Comparison of ENCODE assay signal across 23 mouse cellular contexts in the genomic region with DNA sequence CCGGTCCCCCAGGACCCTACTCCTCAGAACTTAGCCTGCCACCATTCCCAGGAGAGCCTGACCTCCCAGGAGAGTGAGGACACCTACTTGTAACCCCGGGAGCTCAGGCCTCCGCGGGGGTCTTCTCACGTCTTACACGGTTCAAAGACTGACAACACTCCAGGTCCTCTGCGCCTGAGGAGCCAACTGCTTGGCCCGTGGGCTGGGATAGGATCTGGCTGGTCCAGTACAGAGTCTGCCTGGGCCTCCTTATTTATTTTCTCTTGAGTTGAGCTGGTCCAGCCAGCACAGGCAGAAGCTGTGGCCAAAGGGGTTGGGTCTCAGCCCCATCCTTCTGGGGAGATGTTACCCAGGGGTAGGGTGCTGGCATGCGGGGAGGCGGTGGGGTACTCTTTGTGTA. TPM values are rescaled to one million over a fixed set of nuclear protein-coding genes. Genes with fewer than 3 reads are reported as not detected.
DNase-seq lines count a peak whose midpoint lies in the region; TF ChIP-seq lines count a peak whose summit lies in the region.
"Had no signal": no experiment of that assay in that cellular context is flagged by ENCODE, and none has a peak within 500 bp of the region (broad histone marks: within the 10 kb centered on the region; RNA-seq: fewer than 3 reads in every experiment).

No protein-coding gene starts in this region.

- peak overlapping the region; percentile 85 for H3K27ac ChIP-seq in gastrocnemius, adult 2 months
- H3K27ac ChIP-seq in heart, adult 2 months: peak overlapping the region; percentile 96; the same call in 1 of the 2 replicates
- H3K27ac ChIP-seq in brown adipose tissue, adult 24 weeks (replicated peaks; ENCODE audit: low read depth, low read length): 0 out of 2 replicates have a peak overlapping the region, but pooled peaks have one; percentile 2
- H3K27ac ChIP-seq: forebrain, embryonic 13.5 days; forebrain, embryonic 15.5 days had no signal

- DNase-seq in gastrocnemius, adult 2 months: no peak
- no peak for DNase-seq in gastrocnemius, postnatal 25 days
- no peak for DNase-seq in heart, adult 2 months
- no peak for DNase-seq in heart, adult 9 months (ENCODE audit: low spot score in 2 of 2)
- no peak for DNase-seq in adrenal gland, postnatal 10 days
- DNase-seq: adrenal gland, adult 8-10 months; adrenal gland, postnatal 25 days; cerebellum, adult 11-12 months; cerebellum, adult 2 months; cerebellum, adult 9-10 months; cerebellum, postnatal 10 days; cerebellum, postnatal 25 days; forebrain, postnatal 0 days had no signal

- no peak for TF ChIP-seq POLR2A in heart, adult 2 months (IDR thresholded peaks at IDR 0.05; ENCODE audit: insufficient read depth, low read depth, low read length)

- 79% methylated on average over 10 of the region's 10 CpGs for WGBS in heart, adult 2 months

- intact Hi-C loops in gastrocnemius, adult 2 months (cut with DNase I): loop anchor here (10.0 kb wide), 1 partner anchor 50 kb away; a partner anchor contains a TSS
- intact Hi-C loops in heart, adult 2 months (cut with DNase I): no loop called here

- peaks cover 13% of the 10 kb centered on the region for H3K4me1 ChIP-seq in heart, adult 2 months (ENCODE audit: control insufficient read depth, insufficient read depth, low read length)
- peaks cover 76% of the 10 kb centered on the region for H3K4me1 ChIP-seq in E14TG2a.4 (replicated peaks; ENCODE audit: low read depth, low read length)
- H3K4me1 ChIP-seq in brown adipose tissue, adult 24 weeks (ENCODE audit: control insufficient read depth, insufficient read depth, insufficient read length, low read length): peaks cover 14% of the 10 kb centered on the region

- no peak overlapping the region for H3K4me3 ChIP-seq in gastrocnemius, adult 2 months
- H3K4me3 ChIP-seq in heart, adult 2 months: no peak overlapping the region
- peak overlapping the region; percentile 21; the same call in 1 of the 2 replicates for H3K4me3 ChIP-seq in E14TG2a.4 (replicated peaks; ENCODE audit: low read length)
- H3K4me3 ChIP-seq in brown adipose tissue, adult 24 weeks (ENCODE audit: insufficient read depth, low read depth, low read length): no peak overlapping the region
- H3K4me3 ChIP-seq: embryonic facial prominence, embryonic 13.5 days; forebrain, embryonic 13.5 days; forebrain, embryonic 15.5 days had no signal

- no peaks in the 10 kb centered on the region for H3K27me3 ChIP-seq in heart, adult 2 months (ENCODE audit: control insufficient read depth, insufficient read depth, low read length)
- no peaks in the 10 kb centered on the region for H3K27me3 ChIP-seq in E14TG2a.4 (ENCODE audit: insufficient read depth, low read length)
- H3K27me3 ChIP-seq: Patski had no signal

- peaks cover 2% of the 10 kb centered on the region; the same call in 1 of the 2 replicates for H3K36me3 ChIP-seq in heart, adult 2 months (ENCODE audit: control insufficient read depth, insufficient read depth, low read length)
- peaks cover 73% of the 10 kb centered on the region for H3K36me3 ChIP-seq in E14TG2a.4 (ENCODE audit: insufficient read depth, low read length)

- no peaks in the 10 kb centered on the region for H3K9me3 ChIP-seq in E14TG2a.4 (ENCODE audit: low read length)
- H3K9me3 ChIP-seq: embryonic facial prominence, embryonic 13.5 days; forebrain, embryonic 15.5 days; G1E had no signal

- no peaks in the 10 kb centered on the region for H3K79me2 ChIP-seq in heart, adult 2 months (replicated peaks; ENCODE audit: control insufficient read depth, insufficient read depth, low read length)

- no peak for TF ChIP-seq CTCF in gastrocnemius, adult 2 months (IDR thresholded peaks at IDR 0.05)
- TF ChIP-seq CTCF in heart, adult 2 months (IDR thresholded peaks at IDR 0.05): no peak
- TF ChIP-seq CTCF in E14TG2a.4 (conservative IDR thresholded peaks at IDR 0.05; ENCODE audit: low read length): no peak

- no peak overlapping the region for H3K9ac ChIP-seq in heart, adult 2 months (ENCODE audit: low read depth, low read length)
- H3K9ac ChIP-seq: embryonic facial prominence, embryonic 13.5 days; forebrain, embryonic 13.5 days; forebrain, embryonic 15.5 days; forebrain, postnatal 0 days had no signal

- no peak for TF ChIP-seq EP300 in heart, adult 2 months (IDR thresholded peaks at IDR 0.05; ENCODE audit: insufficient read depth, low read depth, low read length)

RNA-seq across cellular contexts. Expression of a gene that starts 3.0 kb away (rescaled TPM):
- 1 to 10 TPM; 2.0 to 2.6 TPM for total RNA-seq in gastrocnemius, adult 2 months (2021)
- total RNA-seq in gastrocnemius, postnatal 25 days (2021): 1 to 10 TPM; 1.8 to 4.4 TPM
- 1 to 10 TPM; 4.0 to 5.9 TPM for total RNA-seq in heart, adult 2 months (2021)
- 10.7 and 13.5 TPM in 2 replicates for polyA plus RNA-seq in heart, adult 2 months (2012; rRNA removed)
- 2.4 and 3.4 TPM in 2 replicates for polyA plus RNA-seq in brown adipose tissue, adult 24 weeks (2012; ENCODE audit: insufficient read depth, insufficient read length, missing spikeins)
- total RNA-seq in adrenal gland, postnatal 10 days (2021): 1 to 10 TPM; 5.6 to 8.3 TPM

RNA-seq across cellular contexts. Expression of a gene that starts 21.2 kb away (rescaled TPM):
- not detected for total RNA-seq in gastrocnemius, adult 2 months (2021)
- not detected for total RNA-seq in gastrocnemius, postnatal 25 days (2021)
- under 1 TPM; 0.13 to 0.14 TPM for total RNA-seq in heart, adult 2 months (2021)
- 0.14 and 0.15 TPM in 2 replicates for polyA plus RNA-seq in heart, adult 2 months (2012; rRNA removed)
- polyA plus RNA-seq in brown adipose tissue, adult 24 weeks (2012; ENCODE audit: insufficient read depth, insufficient read length, missing spikeins): not detected in 2 replicates
- under 1 TPM in 1 of 2 experiments, not detected in 1; 0.18 TPM for total RNA-seq in adrenal gland, postnatal 10 days (2021)
- total RNA-seq: adrenal gland, postnatal 25 days had no signal
- polyA plus RNA-seq: C2C12; embryonic facial prominence, embryonic 11.5 days; embryonic facial prominence, embryonic 13.5 days; forebrain, embryonic 11.5 days; forebrain, embryonic 13.5 days; forebrain, embryonic 15.5 days; Patski had no signal

RNA-seq across cellular contexts. Expression of a gene that starts 28.5 kb away (rescaled TPM):
- total RNA-seq in gastrocnemius, adult 2 months (2021): 1 to 10 TPM; 3.1 to 5.2 TPM
- total RNA-seq in gastrocnemius, postnatal 25 days (2021): 1 to 10 TPM; 3.8 to 4.3 TPM
- 10 to 100 TPM; 10.1 to 10.7 TPM for total RNA-seq in heart, adult 2 months (2021)
- polyA plus RNA-seq in heart, adult 2 months (2012; rRNA removed): 17.3 and 22.3 TPM in 2 replicates
- polyA plus RNA-seq in brown adipose tissue, adult 24 weeks (2012; ENCODE audit: insufficient read depth, insufficient read length, missing spikeins): 2.4 and 2.9 TPM in 2 replicates
- 10 to 100 TPM; 15.1 to 16.4 TPM for total RNA-seq in adrenal gland, postnatal 10 days (2021)

RNA-seq across cellular contexts. Expression of a gene that starts 42.3 kb away (rescaled TPM):
- under 1 TPM; 0.17 to 0.23 TPM for total RNA-seq in gastrocnemius, adult 2 months (2021)
- under 1 TPM; 0.26 to 0.43 TPM for total RNA-seq in gastrocnemius, postnatal 25 days (2021)
- under 1 TPM; 0.21 to 0.36 TPM for total RNA-seq in heart, adult 2 months (2021)
- 1.5 TPM in 2 replicates for polyA plus RNA-seq in heart, adult 2 months (2012; rRNA removed)
- 0.36 TPM in 1 of 2 replicates, not detected in the other for polyA plus RNA-seq in brown adipose tissue, adult 24 weeks (2012; ENCODE audit: insufficient read depth, insufficient read length, missing spikeins)
- under 1 TPM; 0.30 to 0.69 TPM for total RNA-seq in adrenal gland, postnatal 10 days (2021)
- polyA plus RNA-seq: forebrain, embryonic 11.5 days; forebrain, embryonic 15.5 days had no signal

RNA-seq across cellular contexts. Expression of a gene that starts 54.9 kb away (rescaled TPM):
- total RNA-seq in gastrocnemius, adult 2 months (2021): 10 to 100 TPM; 13.9 to 19.6 TPM
- total RNA-seq in gastrocnemius, postnatal 25 days (2021): 10 to 100 TPM; 14.8 to 19.8 TPM
- total RNA-seq in heart, adult 2 months (2021): 10 to 100 TPM; 37.2 to 38.7 TPM
- 17.9 and 23.4 TPM in 2 replicates for polyA plus RNA-seq in heart, adult 2 months (2012; rRNA removed)
- 7.3 and 13.4 TPM in 2 replicates for polyA plus RNA-seq in brown adipose tissue, adult 24 weeks (2012; ENCODE audit: insufficient read depth, insufficient read length, missing spikeins)
- 10 to 100 TPM; 41.0 to 44.7 TPM for total RNA-seq in adrenal gland, postnatal 10 days (2021)

Comparison
In these comparisons a context has a peak if more than half of its experiments do, and no peak if none do; other contexts are left out.
1. H3K27ac ChIP-seq: peak in every context shown above with its lines; median percentile 96 in heart, adult 2 months; 85 in gastrocnemius, adult 2 months; 2 in brown adipose tissue, adult 24 weeks.